29 mouse cellular contexts compared by ENCODE assay signal in the genomic region with DNA sequence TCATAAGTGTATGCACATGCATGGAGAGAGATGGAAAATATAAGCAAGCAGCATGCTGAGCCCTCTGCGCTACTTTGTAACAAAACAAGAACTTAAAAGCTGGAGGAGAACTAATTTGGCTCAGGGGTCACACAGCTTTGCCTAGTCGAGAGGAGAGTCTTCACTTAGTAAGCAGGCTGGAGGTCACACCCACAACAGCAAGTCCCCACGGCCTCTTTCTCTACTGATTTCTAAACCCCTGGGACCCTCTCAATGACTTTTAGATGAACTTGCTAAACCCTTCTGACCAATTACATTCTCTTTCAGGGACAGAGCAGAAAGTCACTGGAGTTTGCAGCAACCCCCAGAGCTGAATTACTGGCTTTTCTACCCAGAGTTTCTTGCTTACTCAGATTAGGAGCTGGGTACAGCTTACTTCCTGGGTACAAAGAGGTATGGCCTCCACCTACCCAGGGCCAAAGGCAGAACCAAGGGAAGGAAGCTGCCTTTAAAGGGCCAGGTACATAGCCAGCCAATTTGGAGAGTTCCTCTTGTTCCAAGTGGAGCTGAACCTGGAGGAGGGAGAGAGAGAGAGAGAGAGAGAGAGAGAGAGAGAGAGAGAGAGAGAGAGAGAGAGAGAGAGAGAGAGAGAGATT. TPM values are rescaled to one million over a fixed set of nuclear protein-coding genes. Genes with fewer than 3 reads are reported as not detected.
DNase-seq lines count a peak whose midpoint lies in the region; ATAC-seq and TF ChIP-seq lines count a peak whose summit lies in the region.
"Had no signal": no experiment of that assay in that cellular context is flagged by ENCODE, and none has a peak within 500 bp of the region (broad histone marks: within the 10 kb centered on the region; RNA-seq: fewer than 3 reads in every experiment).

No protein-coding gene starts in this region.

- 45% methylated on average over 3 of the region's 3 CpGs for WGBS in spleen, adult 2 months
- WGBS in forebrain, embryonic 14.5 days = 59% methylated on average over 3 of the region's 3 CpGs

- dilution Hi-C loops in CH12.LX (cut with MboI; ENCODE audit: extremely low pct_ligation_motif_present, extremely low pct_unique_long_range_greater_than_20kb, low sequenced_read_pairs) = no loop called here

- TF ChIP-seq POLR2A in spleen, adult 2 months (IDR thresholded peaks at IDR 0.05; ENCODE audit: low read depth, low read length) = no peak
- TF ChIP-seq POLR2A in CH12.LX (IDR thresholded peaks at IDR 0.05; ENCODE audit: low read depth, low read length) = no peak

- no peak overlapping the region for H3K4me2 ChIP-seq in CH12.LX (ENCODE audit: insufficient read depth, low read depth, poor library complexity, severe bottlenecking)
- H3K4me2 ChIP-seq in forebrain, embryonic 14.5 days (ENCODE audit: low read length) = no peak overlapping the region
- H3K4me2 ChIP-seq: embryonic facial prominence, embryonic 15.5 days; forebrain, embryonic 15.5 days had no signal

- TF ChIP-seq CTCF in spleen, adult 2 months (IDR thresholded peaks at IDR 0.05; ENCODE audit: extremely low read depth, insufficient read depth, insufficient read length, insufficient replicate concordance) = no peak
- TF ChIP-seq CTCF in CH12.LX (conservative IDR thresholded peaks at IDR 0.05 in 1 of 2, IDR thresholded peaks at IDR 0.05 in 1 of 2; ENCODE audit: low read depth in 2 of 2, low read length in 2 of 2) = no peak
- no peak for TF ChIP-seq CTCF in left cerebral cortex, adult 2 months (IDR thresholded peaks at IDR 0.05)

- H3K36me3 ChIP-seq in spleen, adult 2 months (ENCODE audit: control insufficient read depth, insufficient read depth, low read length) = 0 out of 2 replicates have a peak, but pooled peaks cover 1% of the 10 kb centered on the region
- H3K36me3 ChIP-seq in CH12.LX (replicated peaks in 1 of 2; ENCODE audit: control insufficient read depth in 1 of 2, insufficient read depth in 1 of 2, low read length in 1 of 2) = peaks cover 0 to 22% of the 10 kb centered on the region in 2 experiments
- no peaks in the 10 kb centered on the region for H3K36me3 ChIP-seq in forebrain, embryonic 14.5 days (ENCODE audit: control insufficient read depth, insufficient read depth, low read length)
- H3K36me3 ChIP-seq: embryonic facial prominence, embryonic 15.5 days; forebrain, embryonic 10.5 days; forebrain, embryonic 15.5 days; heart, embryonic 12.5 days; hindbrain, embryonic 10.5 days had no signal

- H3K9me3 ChIP-seq in CH12.LX (replicated peaks; ENCODE audit: low read length) = peaks cover 4% of the 10 kb centered on the region
- no peaks in the 10 kb centered on the region for H3K9me3 ChIP-seq in forebrain, embryonic 14.5 days (replicated peaks; ENCODE audit: control insufficient read depth, low read length)
- H3K9me3 ChIP-seq: embryonic facial prominence, embryonic 15.5 days; forebrain, embryonic 10.5 days; forebrain, embryonic 15.5 days; heart, embryonic 12.5 days; hindbrain, embryonic 10.5 days had no signal

- intact Hi-C loops in left cerebral cortex, adult 2 months (cut with DNase I) = loop anchor here (1.0 kb wide), 2 partner anchors 42 to 71 kb away; no protein-coding TSS in a partner anchor

- in situ Hi-C loops in CH12.LX (cut with MboI; ENCODE audit: low pct_ligation_motif_present, low pct_unique_long_range_greater_than_20kb, low sequenced_read_pairs) = loop anchor here (5.0 to 25.0 kb wide), 3 partner anchors 38 to 1363 kb away; a partner anchor contains a TSS

- H3K27me3 ChIP-seq in spleen, adult 2 months (ENCODE audit: control insufficient read depth, insufficient read depth, low read length) = no peaks in the 10 kb centered on the region
- H3K27me3 ChIP-seq in CH12.LX (replicated peaks) = no peaks in the 10 kb centered on the region
- no peaks in the 10 kb centered on the region for H3K27me3 ChIP-seq in forebrain, embryonic 14.5 days (replicated peaks; ENCODE audit: control insufficient read depth, insufficient read depth, low read length)
- H3K27me3 ChIP-seq: embryonic facial prominence, embryonic 15.5 days; forebrain, embryonic 15.5 days; heart, embryonic 12.5 days had no signal

- TF ChIP-seq RAD21 in CH12.LX (IDR thresholded peaks at IDR 0.05; ENCODE audit: low read depth, low read length) = no peak

- no peak for TF ChIP-seq EP300 in CH12.LX (IDR thresholded peaks at IDR 0.05; ENCODE audit: low read length)

- no peak overlapping the region for H3K9ac ChIP-seq in CH12.LX (ENCODE audit: insufficient read depth, low read depth)
- no peak overlapping the region for H3K9ac ChIP-seq in forebrain, embryonic 14.5 days (ENCODE audit: low read length)
- H3K9ac ChIP-seq: embryonic facial prominence, embryonic 15.5 days; forebrain, embryonic 15.5 days; heart, embryonic 12.5 days; hindbrain, embryonic 14.5 days had no signal

- peak overlapping the region; percentile 15; the same call in 1 of the 2 replicates for H3K27ac ChIP-seq in spleen, adult 2 months (ENCODE audit: insufficient read depth, low read length)
- no peak overlapping the region for H3K27ac ChIP-seq in CH12.LX (ENCODE audit: insufficient read depth, low read depth)
- H3K27ac ChIP-seq in left cerebral cortex, adult 2 months = no peak overlapping the region
- H3K27ac ChIP-seq in forebrain, embryonic 14.5 days (ENCODE audit: low read depth, low read length) = no peak overlapping the region
- H3K27ac ChIP-seq: embryonic facial prominence, embryonic 15.5 days; forebrain, embryonic 10.5 days; forebrain, embryonic 15.5 days; hindbrain, embryonic 10.5 days; hindbrain, embryonic 14.5 days had no signal

- no peak for DNase-seq in spleen, adult 2 months (ENCODE audit: low read depth in 1 of 2, low spot score in 2 of 2)
- no peak for DNase-seq in spleen, adult 12 weeks (ENCODE audit: low spot score)
- DNase-seq in CH12.LX (ENCODE audit: extremely low read depth) = peak; percentile 37
- peak; percentile 57 for DNase-seq in induced T-regulatory cell, adult 2 months (ENCODE audit: low read depth)
- no peak for DNase-seq in left cerebral cortex, adult 2 months (ENCODE audit: extremely low spot score in 1 of 2, low spot score in 2 of 2)
- no peak for DNase-seq in cerebellum, postnatal 10 days
- DNase-seq in forebrain, embryonic 14.5 days (ENCODE audit: low spot score) = no peak
- DNase-seq: adrenal gland, adult 8-10 months; cerebellum, adult 18-20 months; cerebellum, adult 9-11 months; embryo, embryonic 11 days; gastrocnemius, postnatal 10 days had no signal

- no peak overlapping the region for H3K4me3 ChIP-seq in spleen, adult 2 months (ENCODE audit: extremely low read depth, insufficient read depth, insufficient read length)
- H3K4me3 ChIP-seq in CH12.LX (replicated peaks in 1 of 3; ENCODE audit: low read depth in 2 of 3, low read length in 2 of 3, poor library complexity in 1 of 3) = no peak overlapping the region
- H3K4me3 ChIP-seq in left cerebral cortex, adult 2 months = no peak overlapping the region
- no peak overlapping the region for H3K4me3 ChIP-seq in forebrain, embryonic 14.5 days (ENCODE audit: low read depth, low read length)
- H3K4me3 ChIP-seq: embryonic facial prominence, embryonic 15.5 days; erythroblast, embryonic 14.5 days; forebrain, embryonic 15.5 days; heart, embryonic 12.5 days had no signal

- ATAC-seq in forebrain, embryonic 14.5 days = no peak

- peaks cover 4% of the 10 kb centered on the region; the same call in 1 of the 2 replicates for H3K4me1 ChIP-seq in spleen, adult 2 months (ENCODE audit: control insufficient read depth, insufficient read depth, insufficient read length)
- H3K4me1 ChIP-seq in CH12.LX (ENCODE audit: control insufficient read depth in 1 of 2, insufficient read depth in 2 of 2) = peaks cover 3 to 21% of the 10 kb centered on the region in 2 experiments; a peak in 2 of 4 replicates
- no peaks in the 10 kb centered on the region for H3K4me1 ChIP-seq in forebrain, embryonic 14.5 days (ENCODE audit: control insufficient read depth, insufficient read depth, low read length)
- H3K4me1 ChIP-seq: forebrain, embryonic 15.5 days; heart, embryonic 12.5 days had no signal

- no peaks in the 10 kb centered on the region for H3K79me2 ChIP-seq in CH12.LX (replicated peaks; ENCODE audit: control insufficient read depth, extremely low read depth, insufficient read depth, poor library complexity, severe bottlenecking)

TF ChIP-seq in CH12.LX, 34 proteins besides CTCF, POLR2A, EP300 and RAD21 (continues in another document):
- no peak for TF ChIP-seq TBP (conservative IDR thresholded peaks at IDR 0.05; ENCODE audit: low read depth, low read length)

RNA-seq across cellular contexts. Expression of a gene that starts 3.4 kb away (rescaled TPM):
- polyA plus RNA-seq in spleen, adult 2 months (2012; rRNA removed) = 0.12 and 0.18 TPM in 2 replicates
- total RNA-seq in CH12.LX (2012; rRNA removed) (not detected in 2 replicates), CH12.LX (2014; rRNA removed) (not detected in 2 replicates)
- 0.10 TPM in 1 of 2 replicates, not detected in the other for polyA plus RNA-seq in CH12.LX (2012; ENCODE audit: insufficient read length, low read depth)
- not detected for total RNA-seq in left cerebral cortex, adult 2 months (2021)
- polyA plus RNA-seq in forebrain, embryonic 14.5 days (2014; fragmentation: Nextera tagmentation; extraction: Ambion mirVana) = not detected in 2 replicates
- total RNA-seq: adrenal gland, adult 8-10 months; adrenal gland, postnatal 4 days; gastrocnemius, postnatal 10 days; gastrocnemius, postnatal 4 days; heart, postnatal 25 days; MEL had no signal
- polyA plus RNA-seq: embryonic facial prominence, embryonic 15.5 days; erythroblast, embryonic 14.5 days; forebrain, embryonic 10.5 days; forebrain, embryonic 15.5 days; heart, embryonic 12.5 days; heart, embryonic 16.5 days; hindbrain, embryonic 10.5 days; hindbrain, embryonic 14.5 days had no signal

RNA-seq across cellular contexts. Expression of a gene that starts 12.8 kb away (rescaled TPM):
- 97.1 and 102 TPM in 2 replicates for polyA plus RNA-seq in spleen, adult 2 months (2012; rRNA removed)
- 0.25 TPM in 1 of 2 replicates, not detected in the other for total RNA-seq in CH12.LX (2012; rRNA removed)
- not detected in 2 replicates for total RNA-seq in CH12.LX (2014; rRNA removed)
- not detected in 2 replicates for polyA plus RNA-seq in CH12.LX (2012; ENCODE audit: insufficient read length, low read depth)
- not detected for total RNA-seq in left cerebral cortex, adult 2 months (2021)
- polyA plus RNA-seq in forebrain, embryonic 14.5 days (2014; fragmentation: Nextera tagmentation; extraction: Ambion mirVana) = not detected in 2 replicates
- total RNA-seq: gastrocnemius, postnatal 10 days; gastrocnemius, postnatal 4 days; heart, postnatal 25 days; MEL had no signal
- polyA plus RNA-seq: brain, embryonic 14.5 days; erythroblast, embryonic 14.5 days; forebrain, embryonic 10.5 days; forebrain, embryonic 15.5 days; hindbrain, embryonic 10.5 days; hindbrain, embryonic 14.5 days had no signal

RNA-seq across cellular contexts. Expression of a gene that starts 16.1 kb away (rescaled TPM):
- polyA plus RNA-seq in spleen, adult 2 months (2012; rRNA removed) = 279 and 393 TPM in 2 replicates
- total RNA-seq in CH12.LX (2012; rRNA removed) = 28.9 and 29.7 TPM in 2 replicates
- total RNA-seq in CH12.LX (2014; rRNA removed) = 31.2 and 34.4 TPM in 2 replicates
- 48.5 and 58.2 TPM in 2 replicates for polyA plus RNA-seq in CH12.LX (2012; ENCODE audit: insufficient read length, low read depth)
- not detected for total RNA-seq in left cerebral cortex, adult 2 months (2021)
- 0.09 TPM in 1 of 2 replicates, not detected in the other for polyA plus RNA-seq in forebrain, embryonic 14.5 days (2014; fragmentation: Nextera tagmentation; extraction: Ambion mirVana)
- total RNA-seq: MEL had no signal
- polyA plus RNA-seq: erythroblast, embryonic 14.5 days; forebrain, embryonic 15.5 days; heart, embryonic 12.5 days; hindbrain, embryonic 14.5 days had no signal

RNA-seq across cellular contexts. Expression of a gene that starts 16.5 kb away (rescaled TPM):
- 0.26 TPM in 1 of 2 replicates, not detected in the other for polyA plus RNA-seq in spleen, adult 2 months (2012; rRNA removed)
- total RNA-seq in CH12.LX (2012; rRNA removed) (not detected in 2 replicates), CH12.LX (2014; rRNA removed) (not detected in 2 replicates)
- not detected in 2 replicates for polyA plus RNA-seq in CH12.LX (2012; ENCODE audit: insufficient read length, low read depth)
- total RNA-seq in left cerebral cortex, adult 2 months (2021) = not detected
- not detected in 2 replicates for polyA plus RNA-seq in forebrain, embryonic 14.5 days (2014; fragmentation: Nextera tagmentation; extraction: Ambion mirVana)
- total RNA-seq: adrenal gland, adult 8-10 months; adrenal gland, postnatal 4 days; gastrocnemius, postnatal 10 days; gastrocnemius, postnatal 4 days; heart, adult 8-10 months; heart, postnatal 25 days; MEL had no signal
- polyA plus RNA-seq: brain, embryonic 14.5 days; C2C12; embryonic facial prominence, embryonic 11.5 days; embryonic facial prominence, embryonic 15.5 days; erythroblast, embryonic 14.5 days; forebrain, embryonic 10.5 days; forebrain, embryonic 15.5 days; heart, embryonic 12.5 days; heart, embryonic 16.5 days; hindbrain, embryonic 10.5 days; hindbrain, embryonic 14.5 days; intestine, postnatal 0 days had no signal

RNA-seq across cellular contexts. Expression of a gene that starts 19.8 kb away (rescaled TPM):
- 37.8 and 39.1 TPM in 2 replicates for polyA plus RNA-seq in spleen, adult 2 months (2012; rRNA removed)
- total RNA-seq in CH12.LX (2012; rRNA removed) = 186 and 201 TPM in 2 replicates
- 147 and 157 TPM in 2 replicates for total RNA-seq in CH12.LX (2014; rRNA removed)
- 201 and 248 TPM in 2 replicates for polyA plus RNA-seq in CH12.LX (2012; ENCODE audit: insufficient read length, low read depth)
- 10 to 100 TPM; 58.2 TPM for total RNA-seq in left cerebral cortex, adult 2 months (2021)
- polyA plus RNA-seq in forebrain, embryonic 14.5 days (2014; fragmentation: Nextera tagmentation; extraction: Ambion mirVana) = 156 and 182 TPM in 2 replicates

Comparison
In these comparisons a context has a peak if more than half of its experiments do, and no peak if none do; other contexts are left out.
1. DNase-seq: peak in CH12.LX (single experiment) and induced T-regulatory cell, adult 2 months (single experiment); none in spleen, adult 2 months (0 of 2), spleen, adult 12 weeks (single experiment), left cerebral cortex, adult 2 months (0 of 2), cerebellum, postnatal 10 days (0 of 2) and forebrain, embryonic 14.5 days (single experiment).
2. RNA of a gene that starts 12.8 kb away (polyA plus RNA-seq): 97.1 to 102 TPM in spleen, adult 2 months; not detected in CH12.LX and not detected in forebrain, embryonic 14.5 days; every median in the first group is over 10 times any median in the second.
3. RNA of a gene that starts 16.1 kb away (polyA plus RNA-seq): 279 to 393 TPM in spleen, adult 2 months and 48.5 to 58.2 TPM in CH12.LX; 0.09 TPM in forebrain, embryonic 14.5 days; every median in the first group is over 10 times any median in the second.